Mouse (Mus musculus) CD8-positive naive resting alpha-beta T cell, adult 57 days (primary cell): Measurements from ENCODE around the gene Hcn1. TPM values are rescaled to one million over a fixed set of nuclear protein-coding genes. Genes with fewer than 3 reads are reported as not detected.

ENCODE experiments used
- total RNA-seq: library from RNA; stranded (reverse); gene quantifications from one replicate; pipeline ENCODE4 v1.2.4, GENCODE M21; 2023

The Hcn1 gene
- total RNA-seq: not detected

GRCm38 (mm10) chr13:117602181-117602580 is at the start of gene Hcn1:
Gene Hcn1 (plus strand): TSS chr13:117602320.

